Mouse (Mus musculus) lung, postnatal 4 days (tissue): Measurements from ENCODE around the gene Lrrc55.

ENCODE experiments used
- DNase-seq, 2 experiments: peaks; one replicate each; pipeline ENCODE4 v3.0.0; 2021

Gene Lrrc55

DNA sequence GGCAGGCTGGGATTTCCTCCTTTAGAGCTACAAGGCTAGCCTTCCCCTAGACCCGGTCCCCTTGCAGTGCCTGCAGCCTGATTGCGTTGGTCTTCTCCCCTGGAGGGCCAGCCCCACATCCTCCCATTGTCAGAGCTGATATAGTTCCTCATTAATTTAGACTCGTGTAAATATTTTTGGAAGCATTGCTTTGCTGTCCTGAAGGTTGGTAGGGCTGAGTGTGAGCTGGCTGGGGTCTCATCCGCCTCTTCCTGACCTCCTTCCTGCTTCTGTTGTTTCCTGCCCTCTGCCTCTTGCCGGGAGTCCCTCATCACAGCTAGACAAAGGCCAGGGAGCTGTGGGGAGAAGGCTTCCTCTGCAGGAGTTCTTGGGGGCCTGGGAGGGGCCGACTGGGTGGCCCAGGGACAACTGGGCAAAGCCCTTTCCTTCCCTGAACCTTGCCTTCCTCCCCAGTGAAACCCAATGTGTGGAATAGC, 67.5 kb downstream of the Lrrc55 start:
- peak; percentile 63 to 86 for DNase-seq

DNA sequence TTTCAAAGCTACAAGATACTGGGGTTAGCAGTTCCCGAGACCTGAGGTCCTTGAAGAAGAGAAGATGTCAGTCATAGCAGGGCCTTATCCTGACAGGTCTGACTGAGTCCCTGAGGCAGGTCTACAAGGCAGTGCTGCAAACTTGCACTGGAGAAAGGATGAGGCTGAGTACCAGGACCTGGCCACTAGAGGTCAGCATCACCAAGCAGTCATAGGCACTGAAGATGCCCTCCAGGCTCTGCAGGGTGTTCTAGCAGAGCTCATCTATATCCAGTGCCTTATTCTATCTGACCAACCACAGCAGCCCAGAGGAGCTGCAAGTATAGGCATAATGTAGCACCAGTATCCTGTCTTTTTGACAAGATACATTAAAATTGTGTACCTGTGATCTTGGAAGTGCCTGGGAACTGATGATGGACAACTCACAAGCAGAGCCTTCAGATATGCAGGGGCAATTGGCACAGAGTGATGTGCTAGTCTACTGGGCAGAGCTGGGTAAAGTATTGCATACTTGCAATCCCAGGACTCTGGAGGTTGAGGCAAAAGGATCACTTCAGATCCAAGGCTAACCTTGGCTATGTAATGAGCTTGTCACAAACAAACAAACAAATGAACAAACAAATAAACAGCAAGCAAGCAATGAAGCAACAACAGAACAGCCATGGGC, 73.0 kb downstream of the Lrrc55 start:
- peak; percentile 72 to 80 for DNase-seq

- peak in 1 of 2 experiments; percentile 56 for DNase-seq
Observed at GRCm38 (mm10) chr2:85123187-85123868, 73.7 kb downstream of the Lrrc55 start.
